Mouse (Mus musculus): ENCODE measurements around the gene Btbd11. TPM values are rescaled to one million over a fixed set of nuclear protein-coding genes. Genes with fewer than 3 reads are reported as not detected.

Gene Btbd11
- polyA plus RNA-seq, 1 experiment from 2014 or later, result 23.6 TPM

- H3K4me1 ChIP-seq (ENCODE audit: control insufficient read depth, insufficient read depth, low read length), result no peaks in the 10 kb centered on the region
- ATAC-seq (ENCODE audit: low FRiP score, low TSS enrichment), result no peak
- H3K4me2 ChIP-seq (replicated peaks; ENCODE audit: low read depth, low read length), result no peak overlapping the region
- H3K9me3 ChIP-seq (ENCODE audit: control insufficient read depth, low read length), result no peaks in the 10 kb centered on the region
- WGBS, result 90% methylated on average over 14 of the region's 14 CpGs
- H3K27ac ChIP-seq (ENCODE audit: low read depth, low read length), result no peak overlapping the region
- H3K36me3 ChIP-seq (ENCODE audit: control insufficient read depth, insufficient read depth, low read length), result no peaks in the 10 kb centered on the region
- H3K9ac ChIP-seq (ENCODE audit: low read depth, low read length), result no peak overlapping the region
- no peak overlapping the region for H3K4me3 ChIP-seq (ENCODE audit: low read length)
- H3K27me3 ChIP-seq (ENCODE audit: control insufficient read depth, insufficient read depth, low read length), result no peaks in the 10 kb centered on the region
Measured at GRCm38 (mm10) chr10:85561418-85561817, 174.8 kb downstream of the Btbd11 start.

GRCm38 (mm10) chr10:85571456-85571855, 184.8 kb downstream of the Btbd11 start:
- Histone ChIP-seq H3K4me1 (ENCODE audit: control insufficient read depth, insufficient read depth, low read length) (no peaks in the 10 kb centered on the region), H3K4me3 (ENCODE audit: low read length) (no peak overlapping the region), H3K9ac (ENCODE audit: low read depth, low read length) (no peak overlapping the region), H3K27me3 (ENCODE audit: control insufficient read depth, insufficient read depth, low read length) (no peaks in the 10 kb centered on the region), H3K9me3 (ENCODE audit: control insufficient read depth, low read length) (peaks cover 4% of the 10 kb centered on the region; the same call in 1 of the 2 replicates), H3K27ac (ENCODE audit: low read depth, low read length) (no peak overlapping the region), H3K4me2 (replicated peaks; ENCODE audit: low read depth, low read length) (no peak overlapping the region), H3K36me3 (ENCODE audit: control insufficient read depth, insufficient read depth, low read length) (no peaks in the 10 kb centered on the region)
- 94% methylated on average over 5 of the region's 5 CpGs for WGBS
- no peak for ATAC-seq (ENCODE audit: low FRiP score, low TSS enrichment)

GRCm38 (mm10) chr10:85572571-85572970, 186.0 kb downstream of the Btbd11 start:
- Histone ChIP-seq H3K4me2 (replicated peaks; ENCODE audit: low read depth, low read length) (no peak overlapping the region), H3K27me3 (ENCODE audit: control insufficient read depth, insufficient read depth, low read length) (no peaks in the 10 kb centered on the region), H3K9me3 (ENCODE audit: control insufficient read depth, low read length) (peaks cover 4% of the 10 kb centered on the region; the same call in 1 of the 2 replicates), H3K27ac (ENCODE audit: low read depth, low read length) (no peak overlapping the region), H3K9ac (ENCODE audit: low read depth, low read length) (no peak overlapping the region), H3K4me3 (ENCODE audit: low read length) (no peak overlapping the region), H3K36me3 (ENCODE audit: control insufficient read depth, insufficient read depth, low read length) (no peaks in the 10 kb centered on the region), H3K4me1 (ENCODE audit: control insufficient read depth, insufficient read depth, low read length) (no peaks in the 10 kb centered on the region)
- ATAC-seq (ENCODE audit: low FRiP score, low TSS enrichment), result no peak
- WGBS, result 86% methylated on average over 7 of the region's 7 CpGs

GRCm38 (mm10) chr10:85577891-85578420, 191.3 kb downstream of the Btbd11 start:
- Histone ChIP-seq H3K36me3 (ENCODE audit: control insufficient read depth, insufficient read depth, low read length) (no peaks in the 10 kb centered on the region), H3K4me1 (ENCODE audit: control insufficient read depth, insufficient read depth, low read length) (no peaks in the 10 kb centered on the region), H3K4me2 (replicated peaks; ENCODE audit: low read depth, low read length) (no peak overlapping the region), H3K27ac (ENCODE audit: low read depth, low read length) (no peak overlapping the region), H3K4me3 (ENCODE audit: low read length) (no peak overlapping the region), H3K9me3 (ENCODE audit: control insufficient read depth, low read length) (peaks cover 4% of the 10 kb centered on the region; the same call in 1 of the 2 replicates), H3K27me3 (ENCODE audit: control insufficient read depth, insufficient read depth, low read length) (no peaks in the 10 kb centered on the region), H3K9ac (ENCODE audit: low read depth, low read length) (no peak overlapping the region)
- ATAC-seq (ENCODE audit: low FRiP score, low TSS enrichment), result no peak
- 91% methylated on average over 6 of the region's 6 CpGs for WGBS

- WGBS, result 79% methylated on average over 13 of the region's 13 CpGs
- H3K27ac ChIP-seq (ENCODE audit: low read depth, low read length), result no peak overlapping the region
Measured at GRCm38 (mm10) chr10:85578571-85579465, 192.2 kb downstream of the Btbd11 start.

GRCm38 (mm10) chr10:85587758-85588157, 201.1 kb downstream of the Btbd11 start:
- no peak for ATAC-seq (ENCODE audit: low FRiP score, low TSS enrichment)
- H3K27ac ChIP-seq (ENCODE audit: low read depth, low read length), result no peak overlapping the region
- H3K9ac ChIP-seq (ENCODE audit: low read depth, low read length), result no peak overlapping the region
- H3K4me3 ChIP-seq (ENCODE audit: low read length), result no peak overlapping the region
- no peaks in the 10 kb centered on the region for H3K27me3 ChIP-seq (ENCODE audit: control insufficient read depth, insufficient read depth, low read length)
- H3K9me3 ChIP-seq (ENCODE audit: control insufficient read depth, low read length), result no peaks in the 10 kb centered on the region
- H3K4me1 ChIP-seq (ENCODE audit: control insufficient read depth, insufficient read depth, low read length), result no peaks in the 10 kb centered on the region
- H3K36me3 ChIP-seq (ENCODE audit: control insufficient read depth, insufficient read depth, low read length), result no peaks in the 10 kb centered on the region
- WGBS, result 89% methylated on average over 3 of the region's 3 CpGs
- H3K4me2 ChIP-seq (replicated peaks; ENCODE audit: low read depth, low read length), result no peak overlapping the region

More at GRCm38 (mm10) chr10:85578571-85579465, 192.2 kb downstream of the Btbd11 start:
- H3K4me1 ChIP-seq (ENCODE audit: control insufficient read depth, insufficient read depth, low read length), result no peaks in the 10 kb centered on the region
- H3K36me3 ChIP-seq (ENCODE audit: control insufficient read depth, insufficient read depth, low read length), result no peaks in the 10 kb centered on the region
- no peak overlapping the region for H3K9ac ChIP-seq (ENCODE audit: low read depth, low read length)
- no peak overlapping the region for H3K4me2 ChIP-seq (replicated peaks; ENCODE audit: low read depth, low read length)
- H3K4me3 ChIP-seq (ENCODE audit: low read length), result no peak overlapping the region
- no peaks in the 10 kb centered on the region for H3K9me3 ChIP-seq (ENCODE audit: control insufficient read depth, low read length)
- no peaks in the 10 kb centered on the region for H3K27me3 ChIP-seq (ENCODE audit: control insufficient read depth, insufficient read depth, low read length)
- ATAC-seq (ENCODE audit: low FRiP score, low TSS enrichment), result no peak

GRCm38 (mm10) chr10:85590043-85590442, 203.4 kb downstream of the Btbd11 start:
- 84% methylated on average over 2 of the region's 2 CpGs for WGBS
- no peak for ATAC-seq (ENCODE audit: low FRiP score, low TSS enrichment)
- H3K9me3 ChIP-seq (ENCODE audit: control insufficient read depth, low read length), result no peaks in the 10 kb centered on the region
- no peak overlapping the region for H3K9ac ChIP-seq (ENCODE audit: low read depth, low read length)
- H3K4me2 ChIP-seq (replicated peaks; ENCODE audit: low read depth, low read length), result no peak overlapping the region
- no peaks in the 10 kb centered on the region for H3K36me3 ChIP-seq (ENCODE audit: control insufficient read depth, insufficient read depth, low read length)
- no peak overlapping the region for H3K27ac ChIP-seq (ENCODE audit: low read depth, low read length)
- H3K4me1 ChIP-seq (ENCODE audit: control insufficient read depth, insufficient read depth, low read length), result no peaks in the 10 kb centered on the region
- H3K27me3 ChIP-seq (ENCODE audit: control insufficient read depth, insufficient read depth, low read length), result no peaks in the 10 kb centered on the region
- H3K4me3 ChIP-seq (ENCODE audit: low read length), result no peak overlapping the region

GRCm38 (mm10) chr10:85591296-85591695, 204.7 kb downstream of the Btbd11 start:
- WGBS, result 91% methylated on average over 2 of the region's 2 CpGs
- no peak overlapping the region for H3K4me3 ChIP-seq (ENCODE audit: low read length)
- no peak overlapping the region for H3K9ac ChIP-seq (ENCODE audit: low read depth, low read length)
- H3K4me2 ChIP-seq (replicated peaks; ENCODE audit: low read depth, low read length), result no peak overlapping the region
- no peak for ATAC-seq (ENCODE audit: low FRiP score, low TSS enrichment)
- H3K27ac ChIP-seq (ENCODE audit: low read depth, low read length), result no peak overlapping the region
- H3K4me1 ChIP-seq (ENCODE audit: control insufficient read depth, insufficient read depth, low read length), result no peaks in the 10 kb centered on the region
- H3K36me3 ChIP-seq (ENCODE audit: control insufficient read depth, insufficient read depth, low read length), result no peaks in the 10 kb centered on the region
- no peaks in the 10 kb centered on the region for H3K9me3 ChIP-seq (ENCODE audit: control insufficient read depth, low read length)
- H3K27me3 ChIP-seq (ENCODE audit: control insufficient read depth, insufficient read depth, low read length), result no peaks in the 10 kb centered on the region

GRCm38 (mm10) chr10:85591986-85592385, 205.4 kb downstream of the Btbd11 start:
- WGBS, result 52% methylated on average over 6 of the region's 6 CpGs
- no peak for ATAC-seq (ENCODE audit: low FRiP score, low TSS enrichment)
- no peaks in the 10 kb centered on the region for H3K36me3 ChIP-seq (ENCODE audit: control insufficient read depth, insufficient read depth, low read length)
- no peak overlapping the region for H3K4me3 ChIP-seq (ENCODE audit: low read length)
- no peaks in the 10 kb centered on the region for H3K4me1 ChIP-seq (ENCODE audit: control insufficient read depth, insufficient read depth, low read length)
- H3K27ac ChIP-seq (ENCODE audit: low read depth, low read length), result no peak overlapping the region
- no peak overlapping the region for H3K9ac ChIP-seq (ENCODE audit: low read depth, low read length)
- no peaks in the 10 kb centered on the region for H3K27me3 ChIP-seq (ENCODE audit: control insufficient read depth, insufficient read depth, low read length)
- H3K4me2 ChIP-seq (replicated peaks; ENCODE audit: low read depth, low read length), result no peak overlapping the region
- H3K9me3 ChIP-seq (ENCODE audit: control insufficient read depth, low read length), result no peaks in the 10 kb centered on the region

All from kidney, embryonic 14.5 days (tissue).